Mouse (Mus musculus) lung, adult 2 months (tissue): ENCODE data around the gene Olfr1181.

Experiments
- CTCF ChIP-seq: fragments of 200-500 bp; IDR thresholded peaks from 2 replicates; pipeline ENCODE4 v1.5.1; 2011; ENCODE audit warnings: mild to moderate bottlenecking, low read length, control low read depth; ENCODE audit not compliant: insufficient read depth
- POLR2A ChIP-seq: fragments of 200-500 bp; IDR thresholded peaks from 2 replicates; pipeline ENCODE4 v1.6.1; 2011; ENCODE audit warnings: low read depth, mild to moderate bottlenecking, control low read depth, low read length, borderline replicate concordance; ENCODE audit errors: extremely low read depth

DNA sequence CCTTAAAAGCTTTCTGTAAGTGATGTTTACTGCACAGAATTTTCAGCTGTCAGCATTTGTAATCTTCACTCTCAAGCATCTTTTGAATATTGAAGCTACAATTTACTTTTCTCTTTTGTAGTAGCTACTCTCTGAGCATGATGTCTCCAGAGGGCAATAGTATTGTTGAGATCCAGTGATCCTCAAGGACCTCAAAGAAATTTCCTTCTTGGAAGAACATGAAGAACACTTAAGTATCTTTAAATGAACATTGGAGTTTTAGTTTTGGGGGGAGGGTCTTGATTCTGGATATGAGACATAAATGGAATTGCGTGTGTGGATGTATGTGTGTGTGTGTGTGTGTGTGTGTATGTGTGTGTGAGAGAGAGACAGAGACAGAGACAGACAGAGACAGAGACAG, 23.1 kb upstream of the Olfr1181 start, which contains the start of gene Gm13757:
- TF ChIP-seq CTCF = no peak
- no peak for TF ChIP-seq POLR2A
